Mouse (Mus musculus) MN1 (cell line): Measurements from ENCODE around the gene Slc4a3.
A peak's percentile ranks its signal among the peaks of the same experiment; 100 is the strongest.

Experiments
- DNase-seq: peaks from one replicate; pipeline ENCODE4 v3.0.0-alpha.2; 2016; ENCODE audit warnings: low spot score

The Slc4a3 gene

DNA sequence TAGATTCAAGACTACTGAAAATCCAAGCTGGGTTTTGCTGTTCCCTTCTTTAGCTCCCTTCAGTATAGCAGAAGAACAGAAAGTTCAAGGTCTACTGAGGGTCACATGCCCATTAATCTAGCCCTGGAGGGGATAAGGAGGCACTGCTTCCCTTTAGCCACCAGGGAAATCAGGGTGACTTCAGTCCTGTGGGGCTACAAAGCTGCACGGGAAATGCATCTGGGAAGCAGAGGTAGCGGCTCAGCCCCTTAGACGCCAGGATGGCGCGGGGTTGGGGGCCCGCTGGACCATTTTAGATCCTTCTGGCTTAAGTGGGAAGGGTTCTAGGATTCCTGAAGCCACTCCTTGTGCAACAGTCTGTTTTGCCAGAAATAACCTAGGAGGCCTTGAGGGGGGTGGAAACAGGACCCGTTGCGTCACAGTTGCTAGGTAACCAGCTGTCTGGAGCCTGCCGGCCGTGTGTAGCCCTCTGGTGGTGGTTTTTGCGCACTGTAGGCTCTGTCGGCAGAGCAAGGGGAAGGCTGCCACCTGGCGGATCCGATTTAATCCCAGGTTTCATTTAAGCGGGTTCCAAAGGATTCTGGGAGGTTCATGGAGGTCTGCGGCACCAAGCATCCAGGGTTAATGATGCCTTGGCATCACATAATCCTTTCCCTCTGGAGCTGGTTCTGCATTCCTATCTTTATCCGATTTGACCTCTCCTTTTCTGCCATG is 13.3 kb downstream of the Slc4a3 start:
- DNase-seq: peak; percentile 96

DNA sequence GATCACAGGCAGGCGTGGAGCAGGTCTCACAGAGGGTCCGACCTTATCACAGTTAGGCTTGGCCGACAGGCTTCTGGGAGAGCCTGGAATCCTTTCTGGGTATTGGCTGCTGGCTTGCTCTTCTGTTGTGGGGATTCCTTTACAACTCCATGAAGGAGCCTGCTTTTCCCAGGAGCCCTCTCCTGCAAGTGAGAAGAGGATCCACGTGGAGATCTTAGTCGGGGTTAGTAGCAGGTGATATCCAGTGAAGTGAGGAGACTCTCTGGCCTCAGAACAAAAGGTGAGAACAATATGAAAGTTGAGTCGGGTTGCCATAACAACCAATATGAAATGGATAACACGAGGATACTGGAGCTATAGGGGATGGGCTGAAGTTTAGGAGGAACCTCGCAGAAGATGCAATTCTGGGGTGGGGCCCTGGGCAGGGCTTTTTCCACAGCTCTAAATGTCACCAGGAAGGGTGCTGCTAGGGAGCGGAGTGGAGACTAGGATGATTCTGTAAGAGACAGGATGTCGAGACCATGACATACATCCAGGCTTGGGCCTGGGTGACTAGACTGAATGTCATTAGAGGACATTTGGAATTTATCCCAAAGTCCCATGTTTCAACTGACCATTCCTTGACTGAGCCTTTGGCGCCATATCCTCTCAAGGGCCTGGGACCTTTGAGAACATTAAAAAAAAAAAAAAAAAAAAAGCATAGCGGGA is 14.3 kb downstream of the Slc4a3 start:
- peak; percentile 14 for DNase-seq

DNA sequence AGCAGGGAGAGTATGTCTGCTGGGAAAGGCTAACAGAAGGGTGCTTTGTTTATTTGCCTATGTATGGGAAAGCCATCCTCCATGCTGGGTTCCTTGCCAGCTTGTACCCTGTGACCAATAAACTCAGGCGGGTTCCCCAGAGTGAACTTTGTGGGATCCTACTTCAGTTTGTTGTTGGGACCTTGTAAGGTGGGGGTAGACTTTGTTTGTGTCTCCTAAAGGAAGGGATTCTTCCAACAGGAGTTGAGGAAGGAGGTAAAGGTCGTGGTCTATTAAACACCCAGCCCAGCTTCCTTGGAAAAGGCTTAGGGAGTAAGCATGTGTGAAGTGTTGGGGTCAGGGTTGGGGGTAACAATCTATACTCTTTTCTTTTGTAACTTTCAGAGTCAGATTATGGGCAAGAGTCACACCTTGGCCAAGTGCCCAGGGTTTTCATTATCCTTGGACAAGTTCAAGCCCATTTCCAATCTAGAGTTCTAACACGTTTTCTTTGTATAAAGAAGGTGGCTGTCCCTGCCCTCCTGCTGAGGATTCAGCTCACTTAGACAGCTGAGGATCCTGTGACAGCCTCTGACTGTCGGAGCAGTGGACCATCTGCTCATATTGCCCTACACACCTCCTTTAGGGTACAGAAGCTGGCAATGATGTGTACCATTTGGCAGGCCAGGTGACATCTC is 15.3 kb downstream of the Slc4a3 start:
- no peak for DNase-seq

GRCm38 (mm10) chr1:75561898-75562238 is 15.8 kb downstream of the Slc4a3 start:
- no peak for DNase-seq

- no peak for DNase-seq
Measured at GRCm38 (mm10) chr1:75564102-75564501, 18.0 kb downstream of the Slc4a3 start.

DNA sequence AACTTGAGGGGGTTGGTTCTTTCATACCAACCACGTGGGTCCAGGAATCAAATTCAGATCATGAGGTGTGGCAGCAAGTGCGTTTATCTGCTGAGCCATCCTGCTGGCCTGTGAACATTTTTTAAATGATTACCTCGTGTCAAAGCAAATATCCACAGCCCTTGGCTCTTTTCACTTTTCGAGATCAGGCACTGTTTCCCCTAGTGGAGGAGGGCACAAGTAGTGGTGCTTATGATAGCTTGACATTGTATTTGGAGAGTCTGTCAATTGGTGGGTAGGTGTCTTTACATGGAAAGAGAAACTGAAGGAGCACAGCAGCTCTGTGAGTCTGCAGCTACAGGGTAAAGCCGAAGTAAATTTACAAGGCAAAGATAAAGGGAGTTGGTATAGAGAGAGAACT is 18.9 kb downstream of the Slc4a3 start:
- no peak for DNase-seq

GRCm38 (mm10) chr1:75565616-75566015 is 19.6 kb downstream of the Slc4a3 start:
- no peak for DNase-seq

- DNase-seq: no peak
Measured at GRCm38 (mm10) chr1:75570403-75570802, 24.3 kb downstream of the Slc4a3 start.

- DNase-seq: no peak
Measured at GRCm38 (mm10) chr1:75572776-75573175, 26.7 kb downstream of the Slc4a3 start.

DNA sequence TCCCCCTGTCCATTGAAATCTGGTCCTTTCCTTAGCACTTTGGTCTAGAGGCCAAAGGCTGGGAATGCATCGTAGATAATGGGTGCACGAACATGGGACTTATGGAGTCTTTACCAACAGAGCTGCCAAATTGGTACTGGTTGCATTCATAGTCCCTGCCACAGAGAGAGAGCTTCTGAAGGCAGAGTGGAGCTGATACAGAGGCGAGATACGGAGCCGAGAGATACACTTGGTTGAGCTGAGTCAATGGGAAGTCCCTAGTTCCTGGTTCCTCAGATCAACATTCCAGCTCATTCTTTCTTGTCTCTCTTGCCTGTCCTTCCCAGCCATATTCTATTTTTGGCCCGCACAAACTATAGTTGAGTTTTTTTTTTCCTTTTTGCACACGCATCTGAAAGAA is 27.6 kb downstream of the Slc4a3 start:
- no peak for DNase-seq

DNA sequence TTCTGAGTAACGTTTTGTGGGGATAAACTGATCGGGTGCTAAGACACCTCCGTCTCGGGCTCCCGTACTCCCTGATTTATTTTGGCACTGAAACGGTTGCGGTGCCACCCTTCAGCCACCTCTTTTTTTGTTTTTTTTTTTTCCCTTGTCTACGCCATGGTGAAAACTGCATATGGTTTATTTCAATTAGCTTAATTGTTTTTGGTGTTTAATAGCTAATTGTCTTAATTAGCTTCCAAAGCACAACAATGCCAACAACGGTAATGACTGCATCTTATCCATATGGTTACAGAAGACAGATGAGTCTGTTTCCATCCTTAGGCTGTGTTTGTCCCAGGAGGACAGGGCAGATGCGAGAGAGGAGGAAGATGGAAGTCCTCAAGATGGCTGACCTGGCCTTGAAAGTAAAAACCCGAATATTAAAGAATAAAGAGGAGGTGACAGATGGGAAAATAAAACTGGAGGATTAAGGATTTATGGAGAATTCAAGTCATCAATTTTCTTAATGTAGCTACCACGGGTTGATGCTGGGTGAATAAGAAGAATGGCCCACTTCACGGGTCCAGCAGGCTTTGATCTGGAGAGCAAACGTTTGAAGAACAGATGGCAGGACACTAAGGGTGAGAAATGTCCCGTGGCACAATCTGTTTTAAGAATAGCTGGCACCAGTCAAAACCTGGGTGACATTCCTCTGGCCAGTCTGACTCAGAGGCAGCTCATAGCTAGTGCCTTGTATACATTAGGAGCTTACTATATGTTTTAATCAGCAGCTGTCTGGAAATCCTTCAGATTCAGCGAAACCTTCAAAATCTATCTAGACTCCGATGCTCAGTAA is 28.6 kb downstream of the Slc4a3 start:
- DNase-seq: no peak

- no peak for DNase-seq
Measured at GRCm38 (mm10) chr1:75581936-75582624, 36.0 kb downstream of the Slc4a3 start.

- DNase-seq: no peak
Measured at GRCm38 (mm10) chr1:75582625-75582956, 36.5 kb downstream of the Slc4a3 start.

GRCm38 (mm10) chr1:75583034-75583433 is 37.0 kb downstream of the Slc4a3 start:
- no peak for DNase-seq

DNA sequence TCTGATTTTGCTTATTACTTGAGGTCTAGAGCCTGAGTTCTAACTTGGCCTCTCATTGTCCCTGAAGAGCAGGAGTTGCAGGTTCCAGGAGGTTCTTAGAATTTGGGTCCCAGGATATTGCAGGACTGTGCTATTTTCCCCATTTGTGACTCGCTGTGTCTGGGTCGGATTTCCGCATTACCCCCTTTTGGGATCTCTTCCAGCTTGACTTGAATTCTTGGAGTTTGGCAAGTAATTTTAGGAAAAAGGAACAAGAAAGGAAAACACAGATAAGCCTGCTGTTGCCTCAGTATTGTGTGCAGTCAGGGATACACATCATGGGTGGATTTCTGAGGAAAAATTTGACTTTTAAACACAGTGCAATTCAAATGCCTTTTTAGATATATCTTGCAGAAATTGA is 40.7 kb downstream of the Slc4a3 start:
- DNase-seq: no peak

GRCm38 (mm10) chr1:75587738-75588719 is 42.0 kb downstream of the Slc4a3 start:
- DNase-seq: no peak

DNA sequence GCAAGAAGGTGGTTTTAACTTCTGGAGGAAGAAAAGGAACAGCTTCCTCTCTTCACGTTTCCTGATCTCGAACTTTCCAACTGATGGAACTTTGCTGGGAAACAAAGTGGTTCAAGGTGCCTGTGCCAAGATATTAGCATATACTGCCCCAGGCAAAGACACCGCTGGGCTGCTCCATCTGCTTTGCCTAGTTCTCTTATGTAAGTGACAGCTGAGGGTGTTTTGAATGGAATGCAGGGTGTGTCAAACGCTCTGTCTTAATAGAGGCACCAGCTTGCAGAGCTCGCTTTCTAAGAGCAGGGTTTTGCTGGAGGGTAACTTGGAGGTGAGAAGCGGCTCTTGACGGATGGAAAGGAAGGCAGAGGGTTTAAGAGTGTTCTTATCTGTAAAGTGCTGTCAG is 42.8 kb downstream of the Slc4a3 start:
- no peak for DNase-seq

- DNase-seq: no peak
Measured at GRCm38 (mm10) chr1:75589983-75590382, 43.9 kb downstream of the Slc4a3 start.

DNA sequence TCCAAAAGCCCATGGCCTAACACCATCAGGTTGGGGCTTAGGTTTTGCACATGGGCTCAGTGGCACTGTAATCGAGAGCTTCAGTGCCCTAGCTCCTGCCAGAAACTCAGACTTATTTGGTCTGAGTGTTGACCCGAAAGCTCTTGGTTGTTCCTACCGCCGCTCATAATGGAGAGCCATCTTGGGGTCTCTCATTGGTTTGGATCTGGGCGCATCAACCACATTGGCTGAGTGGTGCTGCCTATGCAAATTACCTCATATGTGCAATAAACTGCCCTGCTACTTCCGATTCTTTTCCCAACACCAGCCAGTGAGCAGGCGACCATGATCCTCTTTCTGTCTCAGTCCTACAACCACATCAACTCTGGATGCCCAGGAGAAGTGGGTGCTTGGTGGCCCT is 47.9 kb downstream of the Slc4a3 start:
- DNase-seq: peak; percentile 24

GRCm38 (mm10) chr1:75594836-75595235 is 48.8 kb downstream of the Slc4a3 start:
- DNase-seq: no peak

- peak; percentile 11 for DNase-seq
Measured at GRCm38 (mm10) chr1:75595930-75596329, 49.9 kb downstream of the Slc4a3 start.
